Mouse (Mus musculus): Measurements from ENCODE around the gene Cntn5.
A peak's percentile ranks its signal among the peaks of the same experiment; 100 is the strongest.
"Not testable (repeated sequence)": the region's sequence is repeated elsewhere in the genome, so short reads cannot be mapped to it uniquely, and the experiment has no call there.

The Cntn5 gene

GRCm38 (mm10) chr9:10657144-10657748 lies 247.3 kb downstream of the Cntn5 start:
- DNase-seq (ENCODE audit: extremely low read depth, low read depth), result no peak

- DNase-seq (ENCODE audit: extremely low read depth, low read depth), result no peak
Observed at GRCm38 (mm10) chr9:10650632-10651031, 253.9 kb downstream of the Cntn5 start.

- DNase-seq (ENCODE audit: extremely low read depth, low read depth), result no peak
Observed at GRCm38 (mm10) chr9:10645951-10646350, 258.6 kb downstream of the Cntn5 start.

- DNase-seq (ENCODE audit: extremely low read depth, low read depth), result no peak
Observed at GRCm38 (mm10) chr9:10645045-10645830, 259.3 kb downstream of the Cntn5 start.

GRCm38 (mm10) chr9:10618036-10618435 lies 286.5 kb downstream of the Cntn5 start:
- no peak for DNase-seq (ENCODE audit: extremely low read depth, low read depth)

- DNase-seq (ENCODE audit: extremely low read depth, low read depth), result no peak
Observed at GRCm38 (mm10) chr9:10575346-10576241, 329.0 kb downstream of the Cntn5 start.

- no peak for DNase-seq (ENCODE audit: extremely low read depth, low read depth)
Observed at GRCm38 (mm10) chr9:10569830-10570229, 334.7 kb downstream of the Cntn5 start.

- not testable (repeated sequence) for DNase-seq (ENCODE audit: extremely low read depth, low read depth)
Observed at GRCm38 (mm10) chr9:10540877-10541276, 363.7 kb downstream of the Cntn5 start.

- no peak for DNase-seq (ENCODE audit: extremely low read depth, low read depth)
Observed at GRCm38 (mm10) chr9:10532248-10532647, 372.3 kb downstream of the Cntn5 start.

- no peak for DNase-seq (ENCODE audit: extremely low read depth, low read depth)
Observed at GRCm38 (mm10) chr9:10531087-10531486, 373.5 kb downstream of the Cntn5 start.

- DNase-seq (ENCODE audit: extremely low read depth, low read depth), result no peak
Observed at GRCm38 (mm10) chr9:10529528-10529927, 375.0 kb downstream of the Cntn5 start.

GRCm38 (mm10) chr9:10529113-10529512 lies 375.5 kb downstream of the Cntn5 start:
- no peak for DNase-seq (ENCODE audit: extremely low read depth, low read depth)

GRCm38 (mm10) chr9:10528692-10529091 lies 375.9 kb downstream of the Cntn5 start:
- no peak for DNase-seq (ENCODE audit: extremely low read depth, low read depth)

- no peak for DNase-seq (ENCODE audit: extremely low read depth, low read depth)
Observed at GRCm38 (mm10) chr9:10525915-10526667, 378.5 kb downstream of the Cntn5 start.

GRCm38 (mm10) chr9:10522604-10523003 lies 382.0 kb downstream of the Cntn5 start:
- DNase-seq (ENCODE audit: extremely low read depth, low read depth), result peak; percentile 9

GRCm38 (mm10) chr9:10521054-10521453 lies 383.5 kb downstream of the Cntn5 start:
- DNase-seq (ENCODE audit: extremely low read depth, low read depth), result no peak

- DNase-seq (ENCODE audit: extremely low read depth, low read depth), result no peak
Observed at GRCm38 (mm10) chr9:10492243-10492642, 412.3 kb downstream of the Cntn5 start.

- DNase-seq (ENCODE audit: extremely low read depth, low read depth), result no peak
Observed at GRCm38 (mm10) chr9:10471484-10472125, 433.0 kb downstream of the Cntn5 start.

GRCm38 (mm10) chr9:10464758-10465157 lies 439.8 kb downstream of the Cntn5 start:
- DNase-seq (ENCODE audit: extremely low read depth, low read depth), result no peak

GRCm38 (mm10) chr9:10457900-10458299 lies 446.7 kb downstream of the Cntn5 start:
- DNase-seq (ENCODE audit: extremely low read depth, low read depth), result no peak

Measured in MEL-GATA-1-ER (cell line).